Mouse (Mus musculus): ENCODE results near the gene Mxd1. TPM values are rescaled to one million over a fixed set of nuclear protein-coding genes. Genes with fewer than 3 reads are reported as not detected.
A peak's percentile ranks its signal among the peaks of the same experiment; 100 is the strongest.

Gene Mxd1
- total RNA-seq, 4 experiments from 2014 or later, result 22.3 to 27.9 (median 24.0) TPM

- no peak for DNase-seq (ENCODE audit: low spot score in 2 of 2)
Measured at GRCm38 (mm10) chr6:86605260-86605659, 63.7 kb downstream of the Mxd1 start.

- no peak for DNase-seq (ENCODE audit: low spot score in 2 of 2)
Measured at GRCm38 (mm10) chr6:86599951-86600414, 69.0 kb downstream of the Mxd1 start.

- peak; percentile 57 to 94 for DNase-seq (ENCODE audit: low spot score in 2 of 2)
Measured at GRCm38 (mm10) chr6:86599197-86599596, 69.8 kb downstream of the Mxd1 start.

- no peak for DNase-seq (ENCODE audit: low spot score in 2 of 2)
Measured at GRCm38 (mm10) chr6:86598742-86599193, 70.2 kb downstream of the Mxd1 start.

Other genes starting within 250 kb of the Mxd1 start
- gene Gm44790, start 242.5 kb downstream of the Mxd1 start, total RNA-seq (2022), result 1 to 10 TPM in 1 of 4 experiments, under 1 TPM in 1, not detected in 2; 0.84 to 3.2 TPM
- gene C87436, start 230.8 kb downstream of the Mxd1 start, total RNA-seq (2022), result 10 to 100 TPM; 19.3 to 25.6 (median 22.3) TPM
- gene Pcbp1, start 142.8 kb downstream of the Mxd1 start, total RNA-seq (2022), result 100 to 1,000 TPM; 179 to 184 (median 180) TPM
- gene Asprv1, start 41.0 kb downstream of the Mxd1 start, total RNA-seq (2022), result 1 to 10 TPM; 1.5 to 2.1 (median 2.0) TPM
- 10 to 100 TPM; 48.0 to 60.8 (median 55.4) TPM for gene Snrnp27, start 15.4 kb upstream of the Mxd1 start, total RNA-seq (2022)
- gene Gmcl1, start 64.2 kb upstream of the Mxd1 start, total RNA-seq (2022), result 10 to 100 TPM; 30.3 to 34.8 (median 31.3) TPM
- gene Anxa4, start 124.4 kb upstream of the Mxd1 start, total RNA-seq (2022), result 10 to 100 TPM in 3 of 4 experiments, 1 to 10 TPM in 1; 7.6 to 10.2 (median 10.1) TPM
- gene Aak1, start 180.4 kb upstream of the Mxd1 start, total RNA-seq (2022), result 100 to 1,000 TPM; 363 to 417 (median 388) TPM

Measured in left cerebral cortex, adult 8-10 months (tissue).